In genomic region chr11:32086525-32086924, GRCm38 (mm10) we compare ENCODE assay signal across 18 mouse cellular contexts.
A peak's percentile ranks its signal among the peaks of the same experiment; 100 is the strongest.
DNase-seq lines count a peak whose midpoint lies in the region; ATAC-seq and TF ChIP-seq lines count a peak whose summit lies in the region.
"Had no signal": no experiment of that assay in that cellular context is flagged by ENCODE, and none has a peak within 500 bp of the region (broad histone marks: within the 10 kb centered on the region; RNA-seq: fewer than 3 reads in every experiment).

No protein-coding gene starts in this region.

- H3K36me3 ChIP-seq in forebrain, embryonic 16.5 days (ENCODE audit: control insufficient read depth, insufficient read depth): no peaks in the 10 kb centered on the region
- H3K36me3 ChIP-seq in limb, embryonic 10.5 days: no peaks in the 10 kb centered on the region
- no peaks in the 10 kb centered on the region for H3K36me3 ChIP-seq in neural tube, embryonic 13.5 days
- H3K36me3 ChIP-seq: embryonic facial prominence, embryonic 10.5 days; heart, embryonic 12.5 days; liver, embryonic 15.5 days; stomach, embryonic 15.5 days had no signal

- no peak for DNase-seq in layer of hippocampus, adult 2 months (ENCODE audit: low spot score in 2 of 2)
- no peak for DNase-seq in layer of hippocampus, adult 18-20 months (ENCODE audit: low spot score in 2 of 2)
- no peak for DNase-seq in limb, embryonic 10.5 days (ENCODE audit: low spot score)
- DNase-seq in kidney, adult 8-10 months: no peak
- DNase-seq in heart, postnatal 25 days (ENCODE audit: low spot score): no peak
- DNase-seq in adrenal gland, adult (ENCODE audit: inconsistent age in 2 of 2, low spot score in 1 of 2): no peak
- DNase-seq: adrenal gland, adult 2 months; cerebellum, adult 9-10 months; gastrocnemius, postnatal 10 days; thymus, postnatal 14 days had no signal

- 86% methylated on average over 1 of the region's 1 CpGs for WGBS in forebrain, embryonic 16.5 days
- WGBS in limb, embryonic 10.5 days: 85% methylated on average over 1 of the region's 1 CpGs
- WGBS in neural tube, embryonic 13.5 days: 62% methylated on average over 1 of the region's 1 CpGs

- H3K4me3 ChIP-seq in layer of hippocampus, adult 2 months: no peak overlapping the region
- no peak overlapping the region for H3K4me3 ChIP-seq in forebrain, embryonic 16.5 days (replicated peaks; ENCODE audit: low read length)
- H3K4me3 ChIP-seq in limb, embryonic 10.5 days: no peak overlapping the region
- H3K4me3 ChIP-seq in neural tube, embryonic 13.5 days: no peak overlapping the region
- H3K4me3 ChIP-seq: embryonic facial prominence, embryonic 10.5 days; heart, embryonic 12.5 days; liver, embryonic 15.5 days; myocyte; stomach, embryonic 15.5 days had no signal

- no peaks in the 10 kb centered on the region for H3K27me3 ChIP-seq in forebrain, embryonic 16.5 days (replicated peaks; ENCODE audit: control insufficient read depth, insufficient read depth, low read length)
- no peaks in the 10 kb centered on the region for H3K27me3 ChIP-seq in limb, embryonic 10.5 days (ENCODE audit: low read depth, poor library complexity, severe bottlenecking)
- no peaks in the 10 kb centered on the region for H3K27me3 ChIP-seq in neural tube, embryonic 13.5 days
- H3K27me3 ChIP-seq: heart, embryonic 12.5 days; liver, embryonic 15.5 days; stomach, embryonic 15.5 days had no signal

- no peak overlapping the region for H3K4me2 ChIP-seq in forebrain, embryonic 16.5 days (ENCODE audit: low read length)
- H3K4me2 ChIP-seq in neural tube, embryonic 13.5 days: no peak overlapping the region
- H3K4me2 ChIP-seq: heart, embryonic 12.5 days; liver, embryonic 15.5 days; stomach, embryonic 15.5 days had no signal

- no peak for TF ChIP-seq CTCF in layer of hippocampus, adult 2 months (conservative IDR thresholded peaks at IDR 0.05)

- peak overlapping the region; percentile 93 for H3K27ac ChIP-seq in layer of hippocampus, adult 2 months
- peak overlapping the region; percentile 87 for H3K27ac ChIP-seq in forebrain, embryonic 16.5 days (ENCODE audit: low read length)
- H3K27ac ChIP-seq in limb, embryonic 10.5 days: peak overlapping the region; percentile 80; the same call in 1 of the 2 replicates
- H3K27ac ChIP-seq in neural tube, embryonic 13.5 days (replicated peaks): peak overlapping the region; percentile 93
- H3K27ac ChIP-seq: liver, embryonic 15.5 days; macrophage; stomach, embryonic 15.5 days had no signal

- no peak for ATAC-seq in forebrain, embryonic 16.5 days
- ATAC-seq in neural tube, embryonic 13.5 days (ENCODE audit: low read depth): 0 out of 2 replicates have a peak, but pooled peaks have one; percentile 6

- peaks cover 19% of the 10 kb centered on the region for H3K4me1 ChIP-seq in forebrain, embryonic 16.5 days (replicated peaks; ENCODE audit: control insufficient read depth, insufficient read depth, low read length)
- H3K4me1 ChIP-seq in limb, embryonic 10.5 days: peaks cover 20% of the 10 kb centered on the region
- peaks cover 34% of the 10 kb centered on the region for H3K4me1 ChIP-seq in neural tube, embryonic 13.5 days (replicated peaks)
- H3K4me1 ChIP-seq: liver, embryonic 15.5 days; stomach, embryonic 15.5 days had no signal

- intact Hi-C loops in heart, postnatal 25 days (cut with DNase I): no loop called here

- H3K9ac ChIP-seq in forebrain, embryonic 16.5 days (replicated peaks; ENCODE audit: low read depth, low read length): no peak overlapping the region
- peak overlapping the region; percentile 39; the same call in 1 of the 2 replicates for H3K9ac ChIP-seq in neural tube, embryonic 13.5 days
- H3K9ac ChIP-seq: heart, embryonic 12.5 days; liver, embryonic 15.5 days; stomach, embryonic 15.5 days had no signal

- H3K9me3 ChIP-seq in forebrain, embryonic 16.5 days (ENCODE audit: control insufficient read depth, low read length): no peaks in the 10 kb centered on the region
- H3K9me3 ChIP-seq in limb, embryonic 10.5 days (replicated peaks): no peaks in the 10 kb centered on the region
- no peaks in the 10 kb centered on the region for H3K9me3 ChIP-seq in neural tube, embryonic 13.5 days
- H3K9me3 ChIP-seq: embryonic facial prominence, embryonic 10.5 days; heart, embryonic 12.5 days; liver, embryonic 15.5 days; stomach, embryonic 15.5 days had no signal
